Mouse (Mus musculus): ENCODE results near the gene Glrp1.

Gene Glrp1

GRCm38 (mm10) chr1:88459655-88460054, 50.2 kb downstream of the Glrp1 start:
- no peak for DNase-seq

- DNase-seq = no peak
Measured at GRCm38 (mm10) chr1:88459196-88459595, 50.7 kb downstream of the Glrp1 start.

- DNase-seq = peak; percentile 84
Measured at GRCm38 (mm10) chr1:88456451-88457072, 53.3 kb downstream of the Glrp1 start.

GRCm38 (mm10) chr1:88455761-88456160, 54.1 kb downstream of the Glrp1 start:
- DNase-seq = peak; percentile 33

GRCm38 (mm10) chr1:88454703-88455102, 55.2 kb downstream of the Glrp1 start:
- no peak for DNase-seq

GRCm38 (mm10) chr1:88452198-88452597, 57.7 kb downstream of the Glrp1 start:
- DNase-seq = no peak

- no peak for DNase-seq
Measured at GRCm38 (mm10) chr1:88450668-88451067, 59.2 kb downstream of the Glrp1 start.

Data from kidney, postnatal 10 days (tissue).